Mouse (Mus musculus) forebrain, embryonic 13.5 days (tissue): ENCODE measurements at regions not wholly inside any gene's neighbourhood (a gene's known extent, or its start where the extent isn't known, plus 50 kb on each side); places are given as distances from the start of the nearest gene placed in this dataset.

ENCODE experiments used
- ATAC-seq: fragments of 200-750 bp; cut with Nextera tagmentation; 2 replicates; pipeline ENCODE4 v1.8.0; 2017
- H3K27ac ChIP-seq: fragments of 300-500 bp; sonication (generic); 2 replicates; pipeline ENCODE4 v1.5.1; 2015; ENCODE audit warnings: inconsistent platforms, mild to moderate bottlenecking, moderate library complexity
- H3K27me3 ChIP-seq: fragments of 300-500 bp; sonication (generic); 2 replicates; pipeline ENCODE4 v1.6.1; 2015; ENCODE audit warnings: mild to moderate bottlenecking, inconsistent platforms
- H3K36me3 ChIP-seq: fragments of 300-500 bp; sonication (generic); 2 replicates; pipeline ENCODE4 v1.6.1; 2015; ENCODE audit warnings: mild to moderate bottlenecking, inconsistent platforms; ENCODE audit not compliant: poor library complexity, severe bottlenecking
- H3K4me1 ChIP-seq: fragments of 300-500 bp; sonication (generic); 2 replicates; pipeline ENCODE4 v1.6.1; 2015; ENCODE audit warnings: inconsistent platforms
- H3K4me2 ChIP-seq: fragments of 300-500 bp; sonication (generic); 2 replicates; pipeline ENCODE4 v1.6.1; 2015; ENCODE audit warnings: inconsistent platforms, mild to moderate bottlenecking, moderate library complexity
- H3K4me3 ChIP-seq: fragments of 300-500 bp; sonication (generic); 2 replicates; pipeline ENCODE4 v1.5.1; 2015; ENCODE audit warnings: mild to moderate bottlenecking, inconsistent platforms
- H3K9ac ChIP-seq: fragments of 300-500 bp; sonication (generic); 2 replicates; pipeline ENCODE4 v1.6.1; 2015; ENCODE audit warnings: mild to moderate bottlenecking, inconsistent platforms
- H3K9me3 ChIP-seq: fragments of 300-500 bp; sonication (generic); replicated peaks from 2 replicates; pipeline ENCODE4 v1.6.1; 2016; ENCODE audit warnings: inconsistent platforms
- WGBS: fragments of 180-500 bp; shearing (Covaris S2); methylation state at CpG from one replicate; pipeline ENCODE4 v1.1.7; 2015; 5-methylcytosine and 5-hydroxymethylcytosine counted together

GRCm38 (mm10) chr3:38082386-38082785 is 358.1 kb upstream of the Gm5148 start:
- no peak for ATAC-seq
- H3K9me3 ChIP-seq, result no peaks in the 10 kb centered on the region
- H3K27ac ChIP-seq, result no peak overlapping the region
- no peak overlapping the region for H3K4me2 ChIP-seq
- WGBS, result 89% methylated on average over 11 of the region's 11 CpGs
- no peaks in the 10 kb centered on the region for H3K27me3 ChIP-seq
- no peaks in the 10 kb centered on the region for H3K4me1 ChIP-seq
- H3K36me3 ChIP-seq, result no peaks in the 10 kb centered on the region
- no peak overlapping the region for H3K9ac ChIP-seq
- H3K4me3 ChIP-seq, result no peak overlapping the region

- Histone ChIP-seq H3K36me3 (no peaks in the 10 kb centered on the region), H3K4me2 (no peak overlapping the region), H3K4me1 (no peaks in the 10 kb centered on the region), H3K9me3 (no peaks in the 10 kb centered on the region), H3K27ac (no peak overlapping the region), H3K9ac (no peak overlapping the region), H3K4me3 (no peak overlapping the region), H3K27me3 (no peaks in the 10 kb centered on the region)
- 86% methylated on average over 1 of the region's 1 CpGs for WGBS
- no peak for ATAC-seq
Observed at GRCm38 (mm10) chr3:38076835-38077234, 352.5 kb upstream of the Gm5148 start.

- no peak for ATAC-seq
- no peak overlapping the region for H3K4me3 ChIP-seq
- H3K27ac ChIP-seq, result no peak overlapping the region
- no peaks in the 10 kb centered on the region for H3K9me3 ChIP-seq
- H3K4me2 ChIP-seq, result no peak overlapping the region
- no peaks in the 10 kb centered on the region for H3K36me3 ChIP-seq
- H3K9ac ChIP-seq, result no peak overlapping the region
- no peaks in the 10 kb centered on the region for H3K4me1 ChIP-seq
- no peaks in the 10 kb centered on the region for H3K27me3 ChIP-seq
- WGBS, result 89% methylated on average over 4 of the region's 4 CpGs
Observed at GRCm38 (mm10) chr3:38073946-38074345, 349.7 kb upstream of the Gm5148 start.

DNA sequence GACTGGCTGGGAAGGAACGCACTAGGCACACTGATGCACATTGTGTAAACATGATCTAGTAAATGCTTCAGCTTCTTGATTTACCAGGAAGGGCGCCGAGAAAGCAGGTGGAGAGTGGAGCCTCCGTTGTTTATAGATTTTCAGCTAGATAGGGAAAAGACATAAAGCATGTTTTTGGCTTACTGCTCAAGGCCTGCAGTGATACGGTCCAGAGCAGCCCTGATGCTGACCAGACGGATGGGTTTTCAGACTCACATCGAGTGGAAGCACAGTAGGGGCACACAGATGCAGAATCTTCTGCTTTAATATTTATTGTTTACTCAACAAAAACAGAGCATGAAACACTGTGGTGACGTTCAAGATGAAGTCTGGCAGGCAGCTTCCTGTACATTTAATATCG is 331.3 kb upstream of the Gm5148 start:
- no peak for ATAC-seq
- Histone ChIP-seq H3K4me3 (no peak overlapping the region), H3K36me3 (no peaks in the 10 kb centered on the region), H3K27ac (no peak overlapping the region), H3K4me2 (no peak overlapping the region), H3K4me1 (no peaks in the 10 kb centered on the region), H3K27me3 (no peaks in the 10 kb centered on the region), H3K9ac (no peak overlapping the region), H3K9me3 (no peaks in the 10 kb centered on the region)
- 87% methylated on average over 9 of the region's 9 CpGs for WGBS

- no peak overlapping the region for H3K27ac ChIP-seq
- no peaks in the 10 kb centered on the region for H3K4me1 ChIP-seq
- H3K27me3 ChIP-seq, result no peaks in the 10 kb centered on the region
- H3K36me3 ChIP-seq, result no peaks in the 10 kb centered on the region
- WGBS, result 87% methylated on average over 7 of the region's 7 CpGs
- no peak overlapping the region for H3K4me3 ChIP-seq
- no peak for ATAC-seq
- H3K4me2 ChIP-seq, result no peak overlapping the region
- no peaks in the 10 kb centered on the region for H3K9me3 ChIP-seq
- no peak overlapping the region for H3K9ac ChIP-seq
Observed at GRCm38 (mm10) chr3:38052941-38053340, 328.7 kb upstream of the Gm5148 start.

- H3K27ac ChIP-seq, result no peak overlapping the region
- WGBS, result 95% methylated on average over 11 of the region's 11 CpGs
- no peak overlapping the region for H3K4me3 ChIP-seq
- no peaks in the 10 kb centered on the region for H3K36me3 ChIP-seq
- no peak overlapping the region for H3K9ac ChIP-seq
- no peaks in the 10 kb centered on the region for H3K9me3 ChIP-seq
- no peak for ATAC-seq
- no peaks in the 10 kb centered on the region for H3K27me3 ChIP-seq
- no peak overlapping the region for H3K4me2 ChIP-seq
- no peaks in the 10 kb centered on the region for H3K4me1 ChIP-seq
Observed at GRCm38 (mm10) chr3:38051748-38052147, 327.5 kb upstream of the Gm5148 start.

DNA sequence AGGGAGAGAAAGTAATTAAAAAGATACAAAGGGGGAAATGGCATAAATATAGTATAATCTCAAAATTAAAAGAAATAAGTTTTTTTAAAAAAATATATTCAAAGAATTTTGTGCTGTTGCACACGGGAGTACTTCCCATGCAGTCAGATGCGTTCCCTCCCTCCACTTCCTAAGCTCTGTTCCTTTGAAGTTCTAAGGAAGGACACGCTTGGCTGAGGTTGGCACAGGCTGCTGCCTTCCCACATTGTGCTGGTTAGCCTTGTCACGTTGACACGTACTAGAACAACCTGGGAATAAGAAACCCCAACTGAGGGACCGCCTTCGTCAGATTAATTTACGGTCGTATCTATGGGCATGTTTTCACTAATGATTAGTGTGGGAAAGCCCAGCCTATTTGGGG is 326.6 kb upstream of the Gm5148 start:
- Histone ChIP-seq H3K27me3 (no peaks in the 10 kb centered on the region), H3K27ac (no peak overlapping the region), H3K9me3 (no peaks in the 10 kb centered on the region), H3K4me2 (no peak overlapping the region), H3K4me1 (0 out of 2 replicates have a peak, but pooled peaks cover 2% of the 10 kb centered on the region), H3K9ac (no peak overlapping the region), H3K4me3 (no peak overlapping the region), H3K36me3 (no peaks in the 10 kb centered on the region)
- ATAC-seq, result no peak
- 49% methylated on average over 9 of the region's 9 CpGs for WGBS

DNA sequence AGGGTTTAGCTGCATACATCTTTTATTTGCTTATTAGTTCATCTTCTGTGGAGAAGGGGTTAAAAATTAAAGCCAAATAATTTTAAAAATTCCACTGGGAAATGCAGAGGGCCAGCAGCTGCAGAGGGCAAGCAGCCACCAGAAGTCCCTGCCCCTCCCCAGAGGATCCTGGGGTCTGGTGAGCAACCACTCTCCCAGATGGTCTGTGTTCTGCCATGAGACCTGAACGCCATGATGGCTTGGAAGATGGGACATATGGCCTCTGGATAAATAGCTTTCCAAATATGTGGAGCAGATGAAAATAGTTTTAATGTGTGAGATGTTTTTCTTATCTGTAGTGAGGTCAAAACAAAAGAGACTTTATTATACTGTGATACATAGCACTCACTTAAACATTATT is 326.1 kb upstream of the Gm5148 start:
- Histone ChIP-seq H3K4me2 (no peak overlapping the region), H3K27me3 (no peaks in the 10 kb centered on the region), H3K9me3 (no peaks in the 10 kb centered on the region)

GRCm38 (mm10) chr3:38049290-38049689 is 325.0 kb upstream of the Gm5148 start:
- Histone ChIP-seq H3K9ac (no peak overlapping the region), H3K36me3 (no peaks in the 10 kb centered on the region), H3K9me3 (no peaks in the 10 kb centered on the region), H3K4me1 (peaks cover 6% of the 10 kb centered on the region; the same call in 1 of the 2 replicates), H3K27ac (no peak overlapping the region), H3K4me3 (no peak overlapping the region), H3K4me2 (no peak overlapping the region), H3K27me3 (no peaks in the 10 kb centered on the region)
- WGBS, result 69% methylated on average over 2 of the region's 2 CpGs
- ATAC-seq, result no peak

More for the DNA sequence above, 326.1 kb upstream of the Gm5148 start:
- 74% methylated on average over 1 of the region's 1 CpGs for WGBS
- Histone ChIP-seq H3K4me3 (no peak overlapping the region), H3K36me3 (no peaks in the 10 kb centered on the region), H3K4me1 (peaks cover 6% of the 10 kb centered on the region; the same call in 1 of the 2 replicates), H3K9ac (no peak overlapping the region), H3K27ac (no peak overlapping the region)
- ATAC-seq, result no peak

- 87% methylated on average over 4 of the region's 4 CpGs for WGBS
- Histone ChIP-seq H3K36me3 (no peaks in the 10 kb centered on the region), H3K27me3 (no peaks in the 10 kb centered on the region), H3K9me3 (no peaks in the 10 kb centered on the region), H3K27ac (no peak overlapping the region), H3K9ac (no peak overlapping the region), H3K4me1 (peaks cover 6% of the 10 kb centered on the region; the same call in 1 of the 2 replicates), H3K4me2 (no peak overlapping the region), H3K4me3 (no peak overlapping the region)
- no peak for ATAC-seq
Observed at GRCm38 (mm10) chr3:38047445-38047844, 323.2 kb upstream of the Gm5148 start.

- Histone ChIP-seq H3K27ac (no peak overlapping the region), H3K4me2 (no peak overlapping the region), H3K4me1 (peaks cover 6% of the 10 kb centered on the region; the same call in 1 of the 2 replicates), H3K27me3 (no peaks in the 10 kb centered on the region), H3K4me3 (no peak overlapping the region), H3K9ac (no peak overlapping the region), H3K36me3 (no peaks in the 10 kb centered on the region), H3K9me3 (no peaks in the 10 kb centered on the region)
- ATAC-seq, result no peak
- WGBS, result 74% methylated on average over 4 of the region's 4 CpGs
Observed at GRCm38 (mm10) chr3:38046611-38047010, 322.3 kb upstream of the Gm5148 start.

DNA sequence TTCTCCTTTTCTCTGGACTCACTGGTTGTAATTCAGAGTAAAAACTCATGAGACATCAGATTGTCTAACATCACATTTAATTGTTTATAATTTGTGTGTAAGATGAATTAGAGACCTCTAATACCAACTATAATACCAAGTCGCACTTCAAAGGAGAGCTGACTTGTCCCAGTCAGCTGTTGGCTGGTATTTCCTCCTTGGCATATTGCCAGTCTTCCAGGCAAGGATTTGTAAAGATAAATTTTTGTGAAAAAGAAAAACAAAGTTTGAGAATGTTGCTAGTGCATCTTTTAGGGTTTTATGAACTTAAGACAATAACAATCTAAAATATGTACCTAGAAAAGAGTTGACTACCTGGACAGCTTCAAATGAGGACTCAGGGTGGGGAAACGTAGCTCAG is 321.7 kb upstream of the Gm5148 start:
- H3K36me3 ChIP-seq, result no peaks in the 10 kb centered on the region
- WGBS, result 76% methylated on average over 2 of the region's 2 CpGs
- no peaks in the 10 kb centered on the region for H3K9me3 ChIP-seq
- no peak overlapping the region for H3K4me3 ChIP-seq
- H3K9ac ChIP-seq, result no peak overlapping the region
- H3K27ac ChIP-seq, result no peak overlapping the region
- no peak for ATAC-seq
- H3K4me2 ChIP-seq, result no peak overlapping the region
- no peaks in the 10 kb centered on the region for H3K27me3 ChIP-seq
- H3K4me1 ChIP-seq, result peaks cover 6% of the 10 kb centered on the region; the same call in 1 of the 2 replicates

GRCm38 (mm10) chr3:38045523-38045922 is 321.2 kb upstream of the Gm5148 start:
- Histone ChIP-seq H3K4me1 (peaks cover 6% of the 10 kb centered on the region; the same call in 1 of the 2 replicates), H3K4me2 (no peak overlapping the region), H3K9ac (no peak overlapping the region), H3K4me3 (no peak overlapping the region), H3K27me3 (no peaks in the 10 kb centered on the region), H3K27ac (no peak overlapping the region), H3K9me3 (no peaks in the 10 kb centered on the region), H3K36me3 (no peaks in the 10 kb centered on the region)
- no peak for ATAC-seq
- WGBS, result 59% methylated on average over 6 of the region's 6 CpGs
